Mouse (Mus musculus): Measurements from ENCODE around the gene Rabgap1. TPM values are rescaled to one million over a fixed set of nuclear protein-coding genes. Genes with fewer than 3 reads are reported as not detected.
"Not testable (repeated sequence)": the region's sequence is repeated elsewhere in the genome, so short reads cannot be mapped to it uniquely, and the experiment has no call there.

The Rabgap1 gene
- total and polyA plus RNA-seq, 3 experiments = 10.5 to 49.8 (median 12.9) TPM

DNA sequence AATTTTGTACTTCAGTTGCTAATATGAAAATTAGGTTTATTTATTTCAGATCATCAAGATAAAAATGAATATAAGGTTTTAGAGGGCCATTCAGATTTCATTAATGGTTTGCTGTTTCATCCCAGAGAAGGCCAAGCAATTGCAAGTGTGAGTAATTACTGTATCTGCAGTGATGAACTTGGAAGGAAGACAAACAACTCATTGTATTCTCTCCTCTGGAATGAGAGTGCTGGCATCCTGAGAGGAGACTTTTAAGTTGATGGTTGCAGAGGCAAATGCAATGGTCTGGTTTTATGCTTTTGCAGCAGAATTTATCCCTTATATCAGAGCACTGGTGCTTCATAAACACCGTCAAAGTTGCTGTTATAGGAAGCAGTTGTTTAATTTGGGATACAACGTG, 45.9 kb downstream of the Rabgap1 start:
- no peaks in the 10 kb centered on the region for H3K79me2 ChIP-seq (ENCODE audit: control insufficient read depth, insufficient read depth, low read length, poor library complexity)
- no peak overlapping the region for H3K27ac ChIP-seq (ENCODE audit: control insufficient read depth, low read depth, low read length)
- H3K36me3 ChIP-seq (ENCODE audit: control insufficient read depth in 1 of 2, insufficient read depth in 2 of 2, low read length in 2 of 2) = peaks cover 6 to 8% of the 10 kb centered on the region in 2 experiments
- DNase-seq (ENCODE audit: low read depth, low spot score) = no peak
- peaks cover 0 to 6% of the 10 kb centered on the region in 2 experiments; a peak in 2 of 4 replicates for H3K4me1 ChIP-seq (ENCODE audit: control insufficient read depth in 1 of 2, insufficient read depth in 2 of 2, low read length in 2 of 2)
- H3K9ac ChIP-seq (ENCODE audit: control insufficient read depth, low read depth, low read length, poor library complexity, severe bottlenecking) = no peak overlapping the region
- no peaks in the 10 kb centered on the region for H3K27me3 ChIP-seq (ENCODE audit: control insufficient read depth in 1 of 2, insufficient read depth in 2 of 2, low read length in 2 of 2)
- no peaks in the 10 kb centered on the region for H3K9me3 ChIP-seq (replicated peaks; ENCODE audit: insufficient read depth, low read length)
- TF ChIP-seq E2F4 (IDR thresholded peaks at IDR 0.05; ENCODE audit: borderline replicate concordance, low read depth, low read length) (no peak), SMC3 (IDR thresholded peaks at IDR 0.05; ENCODE audit: low read depth, low read length) (no peak), POLR2A (IDR thresholded peaks at IDR 0.05; ENCODE audit: control insufficient read depth in 1 of 2, insufficient read depth in 1 of 2, low read depth in 1 of 2, low read length in 2 of 2, poor library complexity in 1 of 2) (no peak), MYB (IDR thresholded peaks at IDR 0.05; ENCODE audit: low read depth, low read length) (no peak), ZNF384 (IDR thresholded peaks at IDR 0.05; ENCODE audit: low read depth, low read length) (no peak), MAX (IDR thresholded peaks at IDR 0.05; ENCODE audit: low read length) (no peak), USF1 (IDR thresholded peaks at IDR 0.05; ENCODE audit: low read depth, low read length) (no peak), USF2 (IDR thresholded peaks at IDR 0.05; ENCODE audit: borderline replicate concordance in 1 of 2, insufficient read depth in 1 of 2, low read depth in 1 of 2, low read length in 2 of 2) (no peak), UBTF (IDR thresholded peaks at IDR 0.05; ENCODE audit: borderline replicate concordance, insufficient read depth, low read depth, low read length) (no peak), GABPA (IDR thresholded peaks at IDR 0.05; ENCODE audit: low read depth, low read length) (no peak), ZKSCAN1 (IDR thresholded peaks at IDR 0.05; ENCODE audit: low read depth, low read length) (no peak)
- H3K4me3 ChIP-seq (ENCODE audit: control insufficient read depth in 1 of 2, insufficient read depth in 1 of 2, low read depth in 2 of 2, low read length in 2 of 2) = no peak overlapping the region

DNA sequence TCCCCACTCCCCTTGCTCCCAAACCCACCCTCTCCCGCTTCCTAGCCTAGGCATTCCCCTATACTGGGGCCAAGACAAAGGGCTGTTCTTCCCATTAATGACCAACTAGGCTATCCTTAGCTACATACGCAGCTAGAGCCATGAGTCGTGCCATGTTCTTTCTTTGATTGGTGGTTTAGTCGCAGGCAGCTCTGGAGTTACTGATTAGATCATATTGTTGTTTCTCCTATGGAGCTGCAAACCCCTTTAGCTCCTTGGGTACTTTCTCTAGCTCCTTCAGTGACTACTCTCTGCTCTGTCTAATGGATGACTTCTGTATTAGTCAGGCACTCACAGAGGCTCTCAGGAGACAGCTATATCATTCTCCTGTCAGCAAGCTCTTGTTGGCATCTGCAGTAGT, 54.2 kb downstream of the Rabgap1 start:
- Histone ChIP-seq H3K27ac (ENCODE audit: control insufficient read depth, low read depth, low read length) (no peak overlapping the region), H3K9ac (ENCODE audit: control insufficient read depth, low read depth, low read length, poor library complexity, severe bottlenecking) (no peak overlapping the region), H3K9me3 (replicated peaks; ENCODE audit: insufficient read depth, low read length) (no peaks in the 10 kb centered on the region), H3K79me2 (ENCODE audit: control insufficient read depth, insufficient read depth, low read length, poor library complexity) (no peaks in the 10 kb centered on the region), H3K27me3 (ENCODE audit: control insufficient read depth in 1 of 2, insufficient read depth in 2 of 2, low read length in 2 of 2) (no peaks in the 10 kb centered on the region), H3K4me3 (ENCODE audit: control insufficient read depth in 1 of 2, insufficient read depth in 1 of 2, low read depth in 2 of 2, low read length in 2 of 2) (no peak overlapping the region), H3K36me3 (ENCODE audit: control insufficient read depth in 1 of 2, insufficient read depth in 2 of 2, low read length in 2 of 2) (peaks cover 0 to 10% of the 10 kb centered on the region in 2 experiments; a peak in 2 of 4 replicates), H3K4me1 (ENCODE audit: control insufficient read depth in 1 of 2, insufficient read depth in 2 of 2, low read length in 2 of 2) (no peaks in the 10 kb centered on the region)
- TF ChIP-seq RAD21 (IDR thresholded peaks at IDR 0.05; ENCODE audit: low read depth, low read length) (no peak), TAL1 (IDR thresholded peaks at IDR 0.05; ENCODE audit: low read length) (no peak), MAFK (IDR thresholded peaks at IDR 0.05; ENCODE audit: borderline replicate concordance, low read depth, low read length) (no peak), POLR2AphosphoS5 (IDR thresholded peaks at IDR 0.05; ENCODE audit: borderline replicate concordance, low read depth, low read length) (no peak), JUND (IDR thresholded peaks at IDR 0.05; ENCODE audit: low read depth, low read length) (no peak), MYB (IDR thresholded peaks at IDR 0.05; ENCODE audit: low read depth, low read length) (no peak), MAZ (IDR thresholded peaks at IDR 0.05; ENCODE audit: low read depth, low read length) (no peak), E2F4 (IDR thresholded peaks at IDR 0.05; ENCODE audit: borderline replicate concordance, low read depth, low read length) (no peak), TCF12 (IDR thresholded peaks at IDR 0.05; ENCODE audit: low read depth, low read length) (no peak), UBTF (IDR thresholded peaks at IDR 0.05; ENCODE audit: borderline replicate concordance, insufficient read depth, low read depth, low read length) (no peak), GATA1 (IDR thresholded peaks at IDR 0.05; ENCODE audit: low read depth, low read length) (no peak), MXI1 (IDR thresholded peaks at IDR 0.05; ENCODE audit: low read depth, low read length) (no peak), ZKSCAN1 (IDR thresholded peaks at IDR 0.05; ENCODE audit: low read depth, low read length) (no peak), NELFE (IDR thresholded peaks at IDR 0.05; ENCODE audit: low read depth, low read length) (no peak)
- no peak for DNase-seq (ENCODE audit: low read depth, low spot score)

GRCm38 (mm10) chr2:37505856-37506255, 62.8 kb downstream of the Rabgap1 start:
- H3K27ac ChIP-seq (ENCODE audit: control insufficient read depth, low read depth, low read length); H3K27me3 ChIP-seq (ENCODE audit: control insufficient read depth in 1 of 2, insufficient read depth in 2 of 2, low read length in 2 of 2); H3K36me3 ChIP-seq (ENCODE audit: control insufficient read depth in 1 of 2, insufficient read depth in 2 of 2, low read length in 2 of 2); H3K9ac ChIP-seq (ENCODE audit: control insufficient read depth, low read depth, low read length, poor library complexity, severe bottlenecking); H3K4me1 ChIP-seq (ENCODE audit: control insufficient read depth in 1 of 2, insufficient read depth in 2 of 2, low read length in 2 of 2); DNase-seq (ENCODE audit: low read depth, low spot score); H3K4me3 ChIP-seq (ENCODE audit: control insufficient read depth in 1 of 2, insufficient read depth in 1 of 2, low read depth in 2 of 2, low read length in 2 of 2); H3K79me2 ChIP-seq (ENCODE audit: control insufficient read depth, insufficient read depth, low read length, poor library complexity); H3K9me3 ChIP-seq (replicated peaks; ENCODE audit: insufficient read depth, low read length): not testable (repeated sequence)

Data from MEL (cell line).